Mouse (Mus musculus) embryonic facial prominence, embryonic 11.5 days (tissue): ENCODE measurements around the gene Adgrl2. TPM values are rescaled to one million over a fixed set of nuclear protein-coding genes. Genes with fewer than 3 reads are reported as not detected.

ENCODE experiments used
- ATAC-seq: fragments of 200-750 bp; cut with Nextera tagmentation; replicated peaks from 2 replicates; pipeline ENCODE4 v1.8.0; 2017; ENCODE audit warnings: low read depth; ENCODE audit not compliant: insufficient number of reproducible peaks, low FRiP score, low TSS enrichment
- DNase-seq: peaks from one replicate; pipeline ENCODE4 v3.0.0-alpha.2; 2015; ENCODE audit warnings: low spot score
- H3K27ac ChIP-seq: fragments of 300-500 bp; sonication (generic); replicated peaks from 2 replicates; pipeline ENCODE4 v1.5.1; 2014; ENCODE audit warnings: mild to moderate bottlenecking, low read depth, low read length, control low read depth
- H3K27me3 ChIP-seq: fragments of 300-500 bp; sonication (generic); 2 replicates; pipeline ENCODE4 v1.6.1; 2014; ENCODE audit warnings: mild to moderate bottlenecking, low read length, moderate library complexity, mixed read lengths; ENCODE audit not compliant: control insufficient read depth, insufficient read depth
- H3K36me3 ChIP-seq: fragments of 300-500 bp; sonication (generic); replicated peaks from 2 replicates; pipeline ENCODE4 v1.6.1; 2014; ENCODE audit warnings: low read depth, mild to moderate bottlenecking, low read length, moderate library complexity, mixed read lengths; ENCODE audit not compliant: control insufficient read depth, insufficient read depth
- H3K4me1 ChIP-seq: fragments of 300-500 bp; sonication (generic); 2 replicates; pipeline ENCODE4 v1.6.1; 2014; ENCODE audit warnings: low read length, mixed read lengths; ENCODE audit not compliant: control insufficient read depth, insufficient read depth
- H3K4me2 ChIP-seq: fragments of 300-500 bp; sonication (generic); 2 replicates; pipeline ENCODE4 v1.6.1; 2014; ENCODE audit warnings: low read depth, mild to moderate bottlenecking, control low read depth, low read length, moderate library complexity
- H3K4me3 ChIP-seq: fragments of 300-500 bp; sonication (generic); 2 replicates; pipeline ENCODE4 v1.5.1; 2014; ENCODE audit warnings: low read depth, low read length, control low read depth
- H3K9ac ChIP-seq: fragments of 300-500 bp; sonication (generic); replicated peaks from 2 replicates; pipeline ENCODE4 v1.6.1; 2014; ENCODE audit warnings: mild to moderate bottlenecking, control low read depth, low read length
- H3K9me3 ChIP-seq: fragments of 300-500 bp; sonication (generic); replicated peaks from 2 replicates; pipeline ENCODE4 v1.6.1; 2016; ENCODE audit warnings: mild to moderate bottlenecking, low read length, inconsistent platforms, mixed read lengths; ENCODE audit not compliant: control insufficient read depth
- WGBS: fragments of 180-500 bp; shearing (Covaris S2); extraction: QIAGEN DNeasy Blood & Tissue Kit; methylation state at CpG from one replicate; pipeline ENCODE4 v1.1.7; 2014; 5-methylcytosine and 5-hydroxymethylcytosine counted together
- polyA plus RNA-seq: library from polyadenylated mRNA; unstranded; fragments of >200 nt; fragmentation: Nextera tagmentation; extraction: Ambion mirVana; gene quantifications from 2 replicates; pipeline ENCODE4 v1.2.1, GENCODE M21; 2014

The Adgrl2 gene
- polyA plus RNA-seq, 1 experiment from 2014 or later: 113 TPM

- 91% methylated on average over 6 of the region's 6 CpGs for WGBS
- no peaks in the 10 kb centered on the region for H3K9me3 ChIP-seq
- H3K36me3 ChIP-seq: no peaks in the 10 kb centered on the region
- H3K4me1 ChIP-seq: no peaks in the 10 kb centered on the region
- ATAC-seq (no peak), DNase-seq (no peak)
- no peaks in the 10 kb centered on the region for H3K27me3 ChIP-seq
- no peak overlapping the region for H3K4me2 ChIP-seq
- H3K9ac ChIP-seq: no peak overlapping the region
- no peak overlapping the region for H3K4me3 ChIP-seq
- H3K27ac ChIP-seq: no peak overlapping the region
Observed at GRCm38 (mm10) chr3:148770310-148770709, 220.0 kb downstream of the Adgrl2 start.
